Mouse (Mus musculus) lung, adult 18-20 months (tissue): ENCODE data around the gene Gm7168.
"Not testable (repeated sequence)": the region's sequence is repeated elsewhere in the genome, so short reads cannot be mapped to it uniquely, and the experiment has no call there.

Experiments
- DNase-seq, 2 experiments: peaks; one replicate each; pipeline ENCODE4 v3.0.0; 2022; ENCODE audit warnings: mixed read lengths in 2 of 2

Gene Gm7168

DNA sequence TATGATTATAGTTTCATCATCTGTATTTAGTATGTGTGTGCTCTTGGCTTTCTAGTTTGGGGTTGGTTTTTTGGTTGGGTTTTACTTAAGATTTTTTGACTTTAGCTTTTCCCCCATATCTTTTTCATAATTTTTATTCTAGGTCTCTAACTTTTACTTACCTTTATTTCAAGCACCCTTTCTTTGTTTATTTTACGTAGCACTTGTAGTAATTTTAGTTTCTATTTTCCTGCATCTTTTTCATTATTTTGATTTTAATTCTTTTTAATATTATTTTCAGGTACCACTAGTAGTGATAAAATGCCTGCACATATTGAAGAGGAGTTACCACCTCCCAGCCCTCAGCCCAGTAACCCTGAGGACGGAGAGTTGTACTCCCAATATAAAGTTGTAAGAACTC, at the start of gene Gm7168:
Gene Gm7168, plus strand, starts transcription at position 301 of the 400 bp plus-strand sequence.
- DNase-seq: not testable (repeated sequence)

DNA sequence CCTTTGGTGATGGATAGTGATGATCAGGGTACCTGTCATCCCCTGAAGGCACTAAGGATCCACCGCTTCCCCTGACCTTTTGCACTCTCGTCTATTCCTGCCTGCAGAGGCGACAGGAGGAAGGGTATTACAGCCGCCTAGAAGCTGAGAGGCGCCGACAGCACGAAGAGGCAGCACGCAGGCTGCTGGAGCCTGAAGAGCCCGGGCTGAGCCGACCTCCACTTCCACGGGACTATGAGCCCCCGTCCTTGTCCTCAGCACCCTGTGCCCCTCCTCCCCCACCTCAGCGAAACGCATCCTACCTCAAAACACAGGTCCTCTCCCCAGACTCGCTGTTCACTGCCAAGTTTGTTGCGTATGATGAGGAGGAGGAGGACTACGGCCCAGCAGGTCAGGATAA, 49.3 kb upstream of the Gm7168 start:
- DNase-seq: no peak

DNA sequence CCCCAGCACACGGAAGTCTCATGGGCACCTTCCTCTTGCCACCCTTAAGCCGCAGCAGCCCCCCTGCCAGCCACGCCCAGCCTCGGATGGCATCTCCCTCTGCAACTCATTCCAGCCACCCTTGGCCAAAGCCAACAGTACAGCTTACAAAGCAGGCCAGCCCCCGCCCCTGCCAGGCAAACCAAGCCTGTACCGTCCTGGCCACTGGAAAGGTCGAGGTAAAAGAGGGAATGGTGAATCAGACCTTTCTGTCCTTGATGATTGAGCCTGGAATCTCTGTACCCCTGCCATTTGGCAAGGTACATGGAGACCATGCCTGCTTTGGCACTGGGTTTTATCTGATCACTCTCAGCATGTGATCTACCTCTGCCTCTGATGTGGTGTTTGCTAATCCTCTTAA, 48.9 kb upstream of the Gm7168 start:
- no peak for DNase-seq

DNA sequence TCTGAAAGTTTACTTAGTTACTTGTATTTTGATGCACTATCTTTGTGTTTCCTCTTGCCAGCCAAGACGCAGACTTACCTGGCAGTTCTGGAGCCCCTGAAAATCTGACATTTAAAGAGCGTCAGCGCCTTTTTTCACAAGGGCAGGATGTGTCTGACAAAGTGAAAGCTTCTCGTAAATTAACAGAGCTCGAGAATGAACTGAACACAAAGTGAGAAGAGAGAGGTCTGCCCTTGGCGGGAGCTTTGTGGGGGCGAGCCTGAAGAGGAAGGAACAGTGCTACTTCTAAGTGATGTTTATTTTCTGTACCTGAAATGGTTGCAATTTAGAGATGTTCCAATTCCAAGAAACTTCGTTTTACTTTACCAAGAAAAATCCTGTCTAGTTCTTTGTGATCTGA, 44.4 kb upstream of the Gm7168 start:
- no peak for DNase-seq

GRCm38 (mm10) chr17:13907082-13907481, 41.1 kb upstream of the Gm7168 start:
- DNase-seq: no peak

DNA sequence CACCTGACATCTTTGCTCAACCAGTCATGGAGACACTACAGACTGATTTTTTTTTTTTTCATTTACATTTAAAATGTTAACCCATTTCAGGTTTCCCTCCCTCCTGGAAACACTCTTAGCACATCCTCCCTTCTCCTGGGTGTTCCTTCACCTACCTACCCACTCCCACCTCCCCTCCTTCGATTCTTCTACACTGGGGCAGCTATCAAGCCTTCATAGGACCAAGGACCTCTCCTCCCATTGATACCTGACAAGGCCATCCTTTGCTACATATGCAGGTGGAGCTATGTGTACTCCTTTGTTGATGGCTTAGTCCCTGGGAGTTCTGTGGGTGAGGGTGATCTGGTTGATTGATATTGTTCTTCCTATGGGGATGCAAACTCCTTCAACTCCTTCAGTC, 40.5 kb upstream of the Gm7168 start:
- no peak for DNase-seq

DNA sequence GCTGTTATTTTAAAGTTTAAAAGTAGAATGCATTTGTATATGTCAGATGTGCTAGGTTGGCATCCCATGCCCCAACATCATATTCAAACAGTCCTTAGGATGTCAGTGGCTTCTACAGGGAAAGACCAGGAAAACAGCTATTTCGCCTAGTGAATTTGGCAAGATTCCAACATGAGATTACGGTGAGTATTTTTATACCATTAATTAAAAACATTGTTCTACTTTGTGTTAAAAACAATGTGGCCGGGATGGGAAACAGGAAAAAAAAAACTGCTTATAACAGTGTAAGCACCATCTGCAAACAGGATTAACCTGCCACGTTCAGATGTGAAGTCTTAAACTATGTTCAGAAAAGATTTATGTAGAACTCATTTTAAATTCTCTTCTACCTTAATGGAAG, 34.2 kb upstream of the Gm7168 start:
- DNase-seq: no peak

- DNase-seq: peak; percentile 11 to 55
Observed at GRCm38 (mm10) chr17:13914531-13914930, 33.6 kb upstream of the Gm7168 start.

DNA sequence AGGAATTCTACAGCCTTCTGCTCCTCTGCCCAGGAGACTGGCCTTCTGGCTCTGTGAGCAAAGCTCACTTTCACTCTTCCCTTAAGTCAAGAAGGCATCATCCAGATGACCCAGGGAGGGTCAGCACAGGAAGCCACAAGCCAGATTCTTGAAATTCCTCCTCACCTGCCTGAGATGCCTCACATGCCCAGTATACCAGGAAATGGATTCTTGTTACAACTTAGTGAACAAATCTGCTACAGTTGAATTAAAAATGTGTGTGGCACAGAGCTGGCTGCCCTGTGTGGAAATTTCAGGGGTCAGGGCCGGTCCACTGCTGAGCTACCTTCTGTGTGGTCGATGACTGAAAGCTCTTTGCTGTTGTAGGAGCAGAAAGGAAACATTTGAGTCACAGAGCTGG, 27.4 kb upstream of the Gm7168 start:
- DNase-seq: peak; percentile 32 to 33

DNA sequence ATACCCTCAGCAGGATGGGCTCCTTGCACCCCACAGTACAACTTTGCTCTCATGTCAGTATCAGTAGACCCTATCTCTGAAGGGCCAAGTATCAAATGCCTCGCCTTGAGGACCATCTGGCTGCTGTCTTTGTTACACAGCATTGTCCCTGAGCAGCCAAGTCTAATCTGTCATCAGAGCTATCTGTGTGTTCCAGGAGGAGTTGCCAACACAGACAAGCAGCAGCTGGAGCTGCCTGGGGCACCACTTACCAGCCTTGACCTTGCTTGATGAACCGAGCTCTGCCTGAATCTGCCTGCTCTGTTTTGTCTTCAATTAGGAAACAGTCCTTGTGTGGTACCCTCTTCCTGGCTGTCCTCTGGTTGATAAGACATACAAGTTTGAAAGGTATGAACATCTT, 24.8 kb upstream of the Gm7168 start:
- DNase-seq: peak in 1 of 2 experiments; percentile 19

DNA sequence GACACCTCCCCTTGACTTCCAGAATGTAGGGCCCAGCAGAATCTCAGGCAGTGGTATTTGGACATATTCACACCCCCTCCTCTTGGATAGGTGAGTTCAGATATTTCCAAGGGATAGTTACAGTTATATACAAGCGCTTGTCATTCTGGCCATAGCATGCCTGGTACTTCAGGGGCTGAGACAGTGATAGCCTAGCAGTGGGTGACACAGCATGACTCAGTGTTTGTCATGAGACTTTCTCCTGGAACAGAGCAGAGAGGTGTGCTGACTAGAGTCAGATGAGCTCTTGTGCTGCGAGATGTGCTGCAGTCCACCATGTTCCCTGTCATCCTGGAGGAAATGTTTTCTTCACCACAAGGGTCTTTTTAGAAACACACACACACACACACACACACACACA, 23.6 kb upstream of the Gm7168 start:
- no peak for DNase-seq

GRCm38 (mm10) chr17:13925931-13926330, 22.2 kb upstream of the Gm7168 start:
- peak; percentile 24 to 73 for DNase-seq

GRCm38 (mm10) chr17:13930421-13930820, 17.8 kb upstream of the Gm7168 start:
- DNase-seq: no peak

GRCm38 (mm10) chr17:13935364-13935763, 12.8 kb upstream of the Gm7168 start:
- not testable (repeated sequence) for DNase-seq

DNA sequence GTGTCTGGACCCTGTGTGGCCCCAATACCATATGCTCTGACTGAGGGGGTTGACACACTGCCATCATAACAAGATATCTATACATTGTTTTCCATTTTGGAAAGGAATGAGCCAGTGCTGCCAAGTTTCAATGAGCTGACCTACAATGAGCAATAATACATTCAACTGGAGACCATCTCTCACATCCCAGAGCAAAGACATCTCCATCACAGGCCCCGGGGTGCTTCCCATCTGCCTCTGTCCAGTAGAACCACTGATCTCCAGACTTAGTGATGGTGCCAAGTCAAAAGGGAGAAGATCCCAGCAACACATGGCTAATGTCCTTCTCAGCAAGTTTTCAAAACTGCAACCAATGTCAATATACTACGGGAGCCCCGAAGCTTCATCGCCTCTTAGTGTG, 10.4 kb upstream of the Gm7168 start:
- DNase-seq: no peak

GRCm38 (mm10) chr17:13938652-13939051, 9.5 kb upstream of the Gm7168 start:
- no peak for DNase-seq

- DNase-seq: not testable (repeated sequence)
Observed at GRCm38 (mm10) chr17:13939231-13939630, 8.9 kb upstream of the Gm7168 start.

DNA sequence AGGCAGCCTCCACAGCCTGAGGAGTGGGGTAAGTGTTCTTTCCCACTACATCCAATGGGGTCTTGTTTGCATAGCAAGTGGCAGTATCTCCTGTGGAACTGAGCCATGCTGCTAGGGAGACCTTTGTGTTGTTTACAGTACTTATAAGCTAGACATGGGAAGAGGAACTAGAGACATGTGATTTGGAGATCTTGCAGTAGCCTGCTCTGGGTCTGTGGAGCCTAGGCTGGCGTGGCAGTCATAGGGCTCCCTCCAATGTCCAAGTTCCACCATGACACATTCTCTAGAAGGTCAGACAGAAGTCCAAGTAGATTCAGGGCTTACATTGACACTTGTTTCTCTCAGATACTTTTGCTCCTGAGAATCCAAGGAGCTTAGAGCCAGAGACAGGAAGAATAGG, 7.7 kb upstream of the Gm7168 start:
- DNase-seq: peak; percentile 14 to 28

- DNase-seq: not testable (repeated sequence)
Observed at GRCm38 (mm10) chr17:13951570-13951969, 3.4 kb downstream of the Gm7168 start.

- not testable (repeated sequence) for DNase-seq
Observed at GRCm38 (mm10) chr17:13958129-13958528, 10.0 kb downstream of the Gm7168 start.

- not testable (repeated sequence) for DNase-seq
Observed at GRCm38 (mm10) chr17:13962245-13962644, 14.1 kb downstream of the Gm7168 start.

- not testable (repeated sequence) for DNase-seq
Observed at GRCm38 (mm10) chr17:13965048-13965447, 16.9 kb downstream of the Gm7168 start.

DNA sequence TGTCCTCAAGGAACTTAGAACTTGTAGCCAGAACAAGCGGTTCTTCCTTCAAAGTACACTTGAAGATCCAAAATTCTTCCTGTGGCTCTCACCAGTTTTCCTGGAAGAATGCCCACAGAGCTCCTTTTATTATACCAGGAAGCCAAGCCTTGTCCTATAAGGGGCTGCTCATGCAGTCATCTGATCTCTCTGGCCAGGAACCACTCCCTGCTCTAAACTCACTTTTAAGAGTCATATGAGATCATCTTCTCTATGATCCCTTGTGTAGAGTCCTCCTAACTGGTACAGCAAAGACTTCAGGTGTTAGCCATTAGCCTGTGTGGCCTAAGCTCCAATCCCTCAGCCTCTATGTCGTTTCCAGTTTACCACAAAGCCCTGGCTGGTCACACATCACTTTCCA, 21.7 kb downstream of the Gm7168 start:
- DNase-seq: not testable (repeated sequence)

- DNase-seq: not testable (repeated sequence)
Observed at GRCm38 (mm10) chr17:13970796-13971195, 22.6 kb downstream of the Gm7168 start.

DNA sequence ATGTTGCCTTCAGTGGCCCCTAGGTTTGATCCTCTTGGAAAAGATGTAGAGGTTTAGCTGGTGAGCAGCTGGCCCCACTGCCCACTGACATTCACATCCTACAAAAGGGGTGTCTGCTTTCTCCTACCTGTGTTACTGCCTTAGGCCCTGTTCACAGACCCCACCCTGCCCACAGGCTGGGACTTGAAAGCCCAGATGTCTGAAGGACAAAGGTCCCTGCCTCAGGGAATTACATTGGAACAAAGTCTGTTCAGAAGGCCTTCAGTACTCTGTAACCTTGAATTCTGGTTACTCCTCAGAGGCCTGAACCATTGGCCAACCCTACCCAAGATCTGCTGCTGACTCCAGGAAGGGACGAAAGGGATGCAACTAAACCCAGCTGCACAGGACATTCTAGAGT, 39.5 kb downstream of the Gm7168 start:
- DNase-seq: no peak

- not testable (repeated sequence) for DNase-seq
Observed at GRCm38 (mm10) chr17:13993425-13993824, 45.3 kb downstream of the Gm7168 start.
